Mouse (Mus musculus) ES-Bruce4 (cell line): ENCODE measurements at regions not wholly inside any gene's neighbourhood (a gene's known extent, or its start where the extent isn't known, plus 50 kb on each side); places are given as distances from the start of the nearest gene placed in this dataset.
A peak's percentile ranks its signal among the peaks of the same experiment; 100 is the strongest.

ENCODE experiments used
- CTCF ChIP-seq: IDR thresholded peaks from one replicate; pipeline ENCODE4 v1.8.1; 2011; ENCODE audit warnings: low read depth, low read length
- EP300 ChIP-seq: IDR thresholded peaks from 2 replicates; pipeline ENCODE4 v1.6.1; 2011; ENCODE audit warnings: low read depth, low read length; ENCODE audit not compliant: insufficient read depth
- POLR2A ChIP-seq: IDR thresholded peaks from one replicate; pipeline ENCODE4 v1.8.1; 2011; ENCODE audit warnings: low read length; ENCODE audit not compliant: insufficient read depth

DNA sequence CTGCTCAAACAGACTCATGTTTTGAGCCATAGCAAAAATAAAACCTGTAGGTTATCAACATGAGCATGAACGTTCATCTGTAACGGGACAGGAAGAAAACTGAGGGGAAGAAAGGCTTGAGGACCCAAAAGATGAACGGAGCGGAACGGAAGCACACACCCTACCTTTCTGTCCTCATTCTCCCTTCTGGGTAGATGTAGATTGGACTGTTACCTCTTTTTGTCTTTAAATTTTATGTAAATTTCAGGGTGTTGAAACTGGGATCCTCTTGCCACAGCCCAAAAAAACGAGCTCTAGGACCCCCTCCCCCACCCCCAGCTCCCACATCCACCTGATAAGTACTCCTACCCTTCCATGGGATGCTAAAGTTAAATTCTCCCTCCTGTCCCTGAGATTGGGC, 107.8 kb upstream of the Ipo5 start:
- TF ChIP-seq CTCF (no peak), POLR2A (no peak), EP300 (0 out of 2 replicates have a peak, but pooled peaks have one; percentile 3)
